Mouse (Mus musculus) left cerebral cortex, postnatal 25 days (tissue): ENCODE measurements at regions not wholly inside any gene's neighbourhood (a gene's known extent, or its start where the extent isn't known, plus 50 kb on each side); places are given as distances from the start of the nearest gene placed in this dataset.
"Not testable (repeated sequence)": the region's sequence is repeated elsewhere in the genome, so short reads cannot be mapped to it uniquely, and the experiment has no call there.

Experiments
- DNase-seq, 2 experiments: peaks; one replicate each; pipeline ENCODE4 v3.0.0; 2022; ENCODE audit warnings: low spot score in 2 of 2, mixed read lengths in 1 of 2
- intact Hi-C: fragments of 180-260 bp; cut with DNase I; formaldehyde crosslinking; loops from one replicate; pipeline ENCODE4 v1.15.1; 2025

GRCm38 (mm10) chr8:20285523-20285922, 77.5 kb downstream of the Gm15319 start:
- intact Hi-C loops, DNase-seq: not testable (repeated sequence)

- intact Hi-C loops, DNase-seq: not testable (repeated sequence)
These were observed 78.2 kb downstream of the Gm15319 start for GRCm38 (mm10) chr8:20284856-20285255.

GRCm38 (mm10) chr8:20283141-20283540, 79.9 kb downstream of the Gm15319 start:
- DNase-seq, intact Hi-C loops: not testable (repeated sequence)

GRCm38 (mm10) chr8:20281201-20281887, 81.7 kb downstream of the Gm15319 start:
- intact Hi-C loops = not testable (repeated sequence)
- peak in 1 of 2 experiments; percentile 59 for DNase-seq

- intact Hi-C loops, DNase-seq: not testable (repeated sequence)
These were observed 85.3 kb downstream of the Gm15319 start for GRCm38 (mm10) chr8:20277701-20278100.

- intact Hi-C loops = not testable (repeated sequence)
- DNase-seq = peak in 1 of 2 experiments; percentile 35
These were observed 86.3 kb downstream of the Gm15319 start for GRCm38 (mm10) chr8:20276661-20277060.

GRCm38 (mm10) chr8:20273844-20274243, 89.2 kb downstream of the Gm15319 start:
- intact Hi-C loops, DNase-seq: not testable (repeated sequence)

- intact Hi-C loops, DNase-seq: not testable (repeated sequence)
These were observed 95.4 kb downstream of the Gm15319 start for GRCm38 (mm10) chr8:20267520-20268127.

- intact Hi-C loops = not testable (repeated sequence)
- peak; percentile 27 to 35 for DNase-seq
These were observed 96.2 kb downstream of the Gm15319 start for GRCm38 (mm10) chr8:20266776-20267175.

- intact Hi-C loops = not testable (repeated sequence)
These were observed 98.4 kb downstream of the Gm15319 start for GRCm38 (mm10) chr8:20264612-20265011.

GRCm38 (mm10) chr8:20264106-20264505, 98.9 kb downstream of the Gm15319 start:
- DNase-seq = peak; percentile 53
- intact Hi-C loops = not testable (repeated sequence)

More at GRCm38 (mm10) chr8:20264612-20265011, 98.4 kb downstream of the Gm15319 start:
- DNase-seq = not testable (repeated sequence)

GRCm38 (mm10) chr8:20262847-20263570, 100.0 kb downstream of the Gm15319 start:
- intact Hi-C loops = not testable (repeated sequence)
- peak in 1 of 2 experiments; percentile 26 for DNase-seq

- intact Hi-C loops, DNase-seq: not testable (repeated sequence)
These were observed 100.8 kb downstream of the Gm15319 start for GRCm38 (mm10) chr8:20262253-20262652.

- intact Hi-C loops, DNase-seq: not testable (repeated sequence)
These were observed 101.4 kb downstream of the Gm15319 start for GRCm38 (mm10) chr8:20261452-20262181.

- peak; percentile 44 to 57 for DNase-seq
- intact Hi-C loops = not testable (repeated sequence)
These were observed 102.0 kb downstream of the Gm15319 start for GRCm38 (mm10) chr8:20261007-20261406.

- intact Hi-C loops, DNase-seq: not testable (repeated sequence)
These were observed 102.8 kb downstream of the Gm15319 start for GRCm38 (mm10) chr8:20260125-20260640.

- intact Hi-C loops, DNase-seq: not testable (repeated sequence)
These were observed 103.3 kb downstream of the Gm15319 start for GRCm38 (mm10) chr8:20259662-20260061.
